Mouse (Mus musculus): ENCODE measurements around the gene Scn2b. TPM values are rescaled to one million over a fixed set of nuclear protein-coding genes. Genes with fewer than 3 reads are reported as not detected.
A peak's percentile ranks its signal among the peaks of the same experiment; 100 is the strongest.

The Scn2b gene
- 3.4 and 3.5 TPM in 2 replicates for polyA plus RNA-seq (2014; fragmentation: Nextera tagmentation; extraction: Ambion mirVana)

GRCm38 (mm10) chr9:45117741-45118431 lies at the start of gene Scn2b:
Scn2b (plus strand) TSS chr9:45117782.
- H3K27ac ChIP-seq (ENCODE audit: low read depth, low read length): no peak within 1 kb of the TSS
- no peaks in the 10 kb centered on the region; the same call in 1 of the 2 replicates for H3K27me3 ChIP-seq (ENCODE audit: control insufficient read depth, insufficient read depth, low read length)
- peak; percentile 51; the same call in 1 of the 2 replicates for ATAC-seq (ENCODE audit: low FRiP score)

GRCm38 (mm10) chr9:45071800-45072199 lies 45.8 kb upstream of the Scn2b start:
- no peaks in the 10 kb centered on the region for H3K36me3 ChIP-seq (ENCODE audit: control insufficient read depth, insufficient read depth, low read length)
- no peak overlapping the region for H3K4me2 ChIP-seq
- no peak overlapping the region for H3K9ac ChIP-seq (ENCODE audit: low read length)
- H3K4me3 ChIP-seq (ENCODE audit: low read depth, low read length): no peak overlapping the region
- no peaks in the 10 kb centered on the region for H3K9me3 ChIP-seq (ENCODE audit: control insufficient read depth, low read length)
- no peak for DNase-seq (ENCODE audit: low spot score, missing footprints)
- H3K4me1 ChIP-seq (ENCODE audit: control insufficient read depth, insufficient read depth, low read length): no peaks in the 10 kb centered on the region
- ATAC-seq (ENCODE audit: low FRiP score): no peak
- H3K27me3 ChIP-seq (ENCODE audit: control insufficient read depth, insufficient read depth, low read length): no peaks in the 10 kb centered on the region
- WGBS: 61% methylated on average over 3 of the region's 3 CpGs
- no peak overlapping the region for H3K27ac ChIP-seq (ENCODE audit: low read depth, low read length)

More at GRCm38 (mm10) chr9:45117741-45118431, at the start of gene Scn2b:
- H3K9ac ChIP-seq (ENCODE audit: low read length): peak within 1 kb of the TSS; percentile 60
- H3K4me2 ChIP-seq: peak within 1 kb of the TSS; percentile 50
- H3K9me3 ChIP-seq (ENCODE audit: control insufficient read depth, low read length): no peaks in the 10 kb centered on the region
- peak within 1 kb of the TSS; percentile 46 for H3K4me3 ChIP-seq (ENCODE audit: low read depth, low read length)
- no peaks in the 10 kb centered on the region for H3K36me3 ChIP-seq (ENCODE audit: control insufficient read depth, insufficient read depth, low read length)
- WGBS: 2% methylated on average over 11 of the region's 13 CpGs
- DNase-seq (ENCODE audit: low spot score, missing footprints): peak; percentile 95
- H3K4me1 ChIP-seq (ENCODE audit: control insufficient read depth, insufficient read depth, low read length): peaks cover 7% of the 10 kb centered on the region; the same call in 1 of the 2 replicates

- DNase-seq (ENCODE audit: low spot score, missing footprints): no peak
- H3K27ac ChIP-seq (ENCODE audit: low read depth, low read length): no peak overlapping the region
- H3K9me3 ChIP-seq (ENCODE audit: control insufficient read depth, low read length): no peaks in the 10 kb centered on the region
- H3K27me3 ChIP-seq (ENCODE audit: control insufficient read depth, insufficient read depth, low read length): no peaks in the 10 kb centered on the region
- no peak overlapping the region for H3K4me3 ChIP-seq (ENCODE audit: low read depth, low read length)
- ATAC-seq (ENCODE audit: low FRiP score): no peak
- no peak overlapping the region for H3K9ac ChIP-seq (ENCODE audit: low read length)
- no peaks in the 10 kb centered on the region for H3K4me1 ChIP-seq (ENCODE audit: control insufficient read depth, insufficient read depth, low read length)
- no peaks in the 10 kb centered on the region for H3K36me3 ChIP-seq (ENCODE audit: control insufficient read depth, insufficient read depth, low read length)
- H3K4me2 ChIP-seq: no peak overlapping the region
- WGBS: 71% methylated on average over 3 of the region's 3 CpGs
Measured at GRCm38 (mm10) chr9:45077859-45078258, 39.7 kb upstream of the Scn2b start.

GRCm38 (mm10) chr9:45079011-45079410 lies 38.6 kb upstream of the Scn2b start, which contains the start of gene Jaml:
Jaml (plus strand) TSS chr9:45079183.
- H3K27ac ChIP-seq (ENCODE audit: low read depth, low read length): no peak within 1 kb of the TSS
- H3K9me3 ChIP-seq (ENCODE audit: control insufficient read depth, low read length): no peaks in the 10 kb centered on the region
- H3K36me3 ChIP-seq (ENCODE audit: control insufficient read depth, insufficient read depth, low read length): no peaks in the 10 kb centered on the region
- no peak within 1 kb of the TSS for H3K9ac ChIP-seq (ENCODE audit: low read length)
- no peak for DNase-seq (ENCODE audit: low spot score, missing footprints)
- H3K4me3 ChIP-seq (ENCODE audit: low read depth, low read length): no peak within 1 kb of the TSS
- no peaks in the 10 kb centered on the region for H3K4me1 ChIP-seq (ENCODE audit: control insufficient read depth, insufficient read depth, low read length)
- WGBS: 79% methylated on average over 5 of the region's 5 CpGs
- ATAC-seq (ENCODE audit: low FRiP score): no peak
- H3K27me3 ChIP-seq (ENCODE audit: control insufficient read depth, insufficient read depth, low read length): no peaks in the 10 kb centered on the region
- H3K4me2 ChIP-seq: no peak within 1 kb of the TSS

- DNase-seq (ENCODE audit: low spot score, missing footprints): no peak
- Histone ChIP-seq H3K4me1 (ENCODE audit: control insufficient read depth, insufficient read depth, low read length) (no peaks in the 10 kb centered on the region), H3K4me2 (no peak overlapping the region), H3K9ac (ENCODE audit: low read length) (no peak overlapping the region), H3K4me3 (ENCODE audit: low read depth, low read length) (no peak overlapping the region), H3K27me3 (ENCODE audit: control insufficient read depth, insufficient read depth, low read length) (no peaks in the 10 kb centered on the region), H3K27ac (ENCODE audit: low read depth, low read length) (no peak overlapping the region), H3K9me3 (ENCODE audit: control insufficient read depth, low read length) (no peaks in the 10 kb centered on the region), H3K36me3 (ENCODE audit: control insufficient read depth, insufficient read depth, low read length) (no peaks in the 10 kb centered on the region)
- ATAC-seq (ENCODE audit: low FRiP score): no peak
- 81% methylated on average over 3 of the region's 3 CpGs for WGBS
Measured at GRCm38 (mm10) chr9:45083132-45083531, 34.5 kb upstream of the Scn2b start.

GRCm38 (mm10) chr9:45084556-45084955 lies 33.0 kb upstream of the Scn2b start:
- WGBS: 82% methylated on average over 5 of the region's 5 CpGs
- no peak overlapping the region for H3K4me3 ChIP-seq (ENCODE audit: low read depth, low read length)
- no peak overlapping the region for H3K9ac ChIP-seq (ENCODE audit: low read length)
- DNase-seq (ENCODE audit: low spot score, missing footprints): no peak
- no peaks in the 10 kb centered on the region for H3K36me3 ChIP-seq (ENCODE audit: control insufficient read depth, insufficient read depth, low read length)
- ATAC-seq (ENCODE audit: low FRiP score): no peak
- no peaks in the 10 kb centered on the region for H3K27me3 ChIP-seq (ENCODE audit: control insufficient read depth, insufficient read depth, low read length)
- H3K9me3 ChIP-seq (ENCODE audit: control insufficient read depth, low read length): no peaks in the 10 kb centered on the region
- H3K4me2 ChIP-seq: no peak overlapping the region
- H3K27ac ChIP-seq (ENCODE audit: low read depth, low read length): no peak overlapping the region
- no peaks in the 10 kb centered on the region for H3K4me1 ChIP-seq (ENCODE audit: control insufficient read depth, insufficient read depth, low read length)

- 81% methylated on average over 12 of the region's 12 CpGs for WGBS
- DNase-seq (ENCODE audit: low spot score, missing footprints): no peak
- H3K9me3 ChIP-seq (ENCODE audit: control insufficient read depth, low read length): no peaks in the 10 kb centered on the region
Measured at GRCm38 (mm10) chr9:45085741-45086690, 31.6 kb upstream of the Scn2b start.

GRCm38 (mm10) chr9:45088040-45088439 lies 29.5 kb upstream of the Scn2b start:
- DNase-seq (ENCODE audit: low spot score, missing footprints) (no peak), ATAC-seq (ENCODE audit: low FRiP score) (no peak)
- Histone ChIP-seq H3K9ac (ENCODE audit: low read length) (no peak overlapping the region), H3K27me3 (ENCODE audit: control insufficient read depth, insufficient read depth, low read length) (no peaks in the 10 kb centered on the region), H3K27ac (ENCODE audit: low read depth, low read length) (no peak overlapping the region), H3K4me1 (ENCODE audit: control insufficient read depth, insufficient read depth, low read length) (no peaks in the 10 kb centered on the region), H3K4me3 (ENCODE audit: low read depth, low read length) (no peak overlapping the region), H3K9me3 (ENCODE audit: control insufficient read depth, low read length) (no peaks in the 10 kb centered on the region), H3K36me3 (ENCODE audit: control insufficient read depth, insufficient read depth, low read length) (no peaks in the 10 kb centered on the region), H3K4me2 (no peak overlapping the region)

More at GRCm38 (mm10) chr9:45085741-45086690, 31.6 kb upstream of the Scn2b start:
- Histone ChIP-seq H3K27ac (ENCODE audit: low read depth, low read length) (no peak overlapping the region), H3K4me2 (no peak overlapping the region), H3K4me3 (ENCODE audit: low read depth, low read length) (no peak overlapping the region), H3K4me1 (ENCODE audit: control insufficient read depth, insufficient read depth, low read length) (no peaks in the 10 kb centered on the region), H3K9ac (ENCODE audit: low read length) (no peak overlapping the region), H3K36me3 (ENCODE audit: control insufficient read depth, insufficient read depth, low read length) (no peaks in the 10 kb centered on the region), H3K27me3 (ENCODE audit: control insufficient read depth, insufficient read depth, low read length) (no peaks in the 10 kb centered on the region)
- no peak for ATAC-seq (ENCODE audit: low FRiP score)

GRCm38 (mm10) chr9:45090811-45091210 lies 26.8 kb upstream of the Scn2b start:
- Histone ChIP-seq H3K27ac (ENCODE audit: low read depth, low read length) (no peak overlapping the region), H3K36me3 (ENCODE audit: control insufficient read depth, insufficient read depth, low read length) (no peaks in the 10 kb centered on the region), H3K4me1 (ENCODE audit: control insufficient read depth, insufficient read depth, low read length) (no peaks in the 10 kb centered on the region), H3K9me3 (ENCODE audit: control insufficient read depth, low read length) (no peaks in the 10 kb centered on the region), H3K27me3 (ENCODE audit: control insufficient read depth, insufficient read depth, low read length) (no peaks in the 10 kb centered on the region), H3K9ac (ENCODE audit: low read length) (no peak overlapping the region), H3K4me3 (ENCODE audit: low read depth, low read length) (no peak overlapping the region), H3K4me2 (no peak overlapping the region)
- DNase-seq (ENCODE audit: low spot score, missing footprints): no peak
- 77% methylated on average over 3 of the region's 3 CpGs for WGBS
- ATAC-seq (ENCODE audit: low FRiP score): no peak

All from midbrain, embryonic 11.5 days (tissue).